In the genomic region with DNA sequence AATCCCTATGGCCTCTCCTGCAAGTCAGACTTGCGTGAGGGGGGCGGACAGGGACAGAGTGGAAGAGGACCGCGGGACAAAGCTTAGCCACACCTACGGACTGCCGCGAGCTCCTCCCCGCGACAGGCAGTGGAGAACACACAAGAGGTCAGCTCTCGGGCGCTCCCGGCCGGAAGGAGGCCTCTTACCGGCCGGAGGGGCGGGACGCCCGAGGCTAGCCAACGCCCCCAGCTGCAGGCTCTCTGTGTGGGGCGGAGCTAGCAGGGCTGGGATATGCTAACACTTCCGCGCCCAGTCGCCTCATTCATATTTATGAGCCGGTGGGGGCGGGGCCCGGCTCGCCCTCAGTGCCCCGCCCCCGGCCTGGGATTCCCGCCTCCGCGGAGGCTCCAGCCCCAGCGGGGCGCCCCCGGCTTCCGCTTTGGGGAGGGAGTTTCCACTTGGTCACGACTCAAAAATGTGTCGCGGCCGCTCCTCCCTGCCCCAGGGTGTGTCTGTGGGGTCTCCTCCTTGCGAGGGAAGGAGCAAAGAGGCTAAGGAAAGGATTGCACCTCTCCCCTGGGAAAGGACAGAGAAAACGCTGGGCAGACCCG, we compare ENCODE assay signal across 8 mouse cellular contexts. TPM values are rescaled to one million over a fixed set of nuclear protein-coding genes. Genes with fewer than 3 reads are reported as not detected.
A peak's percentile ranks its signal among the peaks of the same experiment; 100 is the strongest.
DNase-seq lines count a peak whose midpoint lies in the region; ATAC-seq and TF ChIP-seq lines count a peak whose summit lies in the region.

No protein-coding gene starts in this region.

- H3K4me3 ChIP-seq in E14TG2a.4 (replicated peaks; ENCODE audit: low read length): peak overlapping the region; percentile 78
- peak overlapping the region; percentile 48 for H3K4me3 ChIP-seq in forebrain, embryonic 12.5 days (replicated peaks)
- H3K4me3 ChIP-seq in heart, postnatal 0 days (ENCODE audit: low read depth, low read length): peak overlapping the region; percentile 51
- peak overlapping the region; percentile 69 for H3K4me3 ChIP-seq in liver, embryonic 16.5 days (ENCODE audit: low read depth, low read length)
- H3K4me3 ChIP-seq in neural tube, embryonic 13.5 days: peak overlapping the region; percentile 50
- peak overlapping the region; percentile 73 for H3K4me3 ChIP-seq in testis, adult 2 months (ENCODE audit: control insufficient read depth, low read depth, low read length)

- peak; percentile 43; the same call in 1 of the 2 replicates for TF ChIP-seq EP300 in heart, postnatal 0 days (IDR thresholded peaks at IDR 0.05; ENCODE audit: low read depth)

- peak overlapping the region; percentile 65 for H3K4me2 ChIP-seq in forebrain, embryonic 12.5 days
- H3K4me2 ChIP-seq in heart, postnatal 0 days (ENCODE audit: low read depth, low read length): peak overlapping the region; percentile 70
- H3K4me2 ChIP-seq in liver, embryonic 16.5 days (ENCODE audit: low read depth, low read length): peak overlapping the region; percentile 96
- H3K4me2 ChIP-seq in neural tube, embryonic 13.5 days: peak overlapping the region; percentile 66

- 0 out of 2 replicates have a peak, but pooled peaks have one; percentile 31 for TF ChIP-seq POLR2A in testis, adult 2 months (IDR thresholded peaks at IDR 0.05; ENCODE audit: control insufficient read depth, low read depth, low read length)

- H3K36me3 ChIP-seq in E14TG2a.4 (ENCODE audit: insufficient read depth, low read length): peaks cover 12% of the 10 kb centered on the region
- H3K36me3 ChIP-seq in forebrain, embryonic 12.5 days (replicated peaks): peaks cover 6% of the 10 kb centered on the region; the same call in 1 of the 2 replicates
- peaks cover 14% of the 10 kb centered on the region; the same call in 1 of the 2 replicates for H3K36me3 ChIP-seq in heart, postnatal 0 days (replicated peaks; ENCODE audit: control insufficient read depth, insufficient read depth, low read length)
- H3K36me3 ChIP-seq in liver, embryonic 16.5 days (ENCODE audit: control insufficient read depth, insufficient read depth): peaks cover 2% of the 10 kb centered on the region; the same call in 1 of the 2 replicates
- H3K36me3 ChIP-seq in neural tube, embryonic 13.5 days: peaks cover 9% of the 10 kb centered on the region
- no peaks in the 10 kb centered on the region for H3K36me3 ChIP-seq in testis, adult 2 months (ENCODE audit: control insufficient read depth, insufficient read depth, low read length)

- no peak for TF ChIP-seq CTCF in E14TG2a.4 (conservative IDR thresholded peaks at IDR 0.05; ENCODE audit: low read length)
- 0 out of 2 replicates have a peak, but pooled peaks have one; percentile 27 for TF ChIP-seq CTCF in heart, postnatal 0 days (IDR thresholded peaks at IDR 0.05; ENCODE audit: low read depth)
- TF ChIP-seq CTCF in testis, adult 2 months (IDR thresholded peaks at IDR 0.05; ENCODE audit: control insufficient read depth, insufficient read depth, insufficient replicate concordance, low read depth, low read length): no peak

- peak overlapping the region; percentile 84 for H3K27ac ChIP-seq in forebrain, embryonic 12.5 days
- H3K27ac ChIP-seq in heart, postnatal 0 days (ENCODE audit: low read depth): peak overlapping the region; percentile 83
- H3K27ac ChIP-seq in liver, embryonic 16.5 days (ENCODE audit: low read length): peak overlapping the region; percentile 71
- peak overlapping the region; percentile 82 for H3K27ac ChIP-seq in neural tube, embryonic 13.5 days (replicated peaks)
- peak overlapping the region; percentile 25 for H3K27ac ChIP-seq in testis, adult 2 months (ENCODE audit: control insufficient read depth, insufficient read depth, low read depth, low read length)

- DNase-seq in c-Kit-positive CD71-positive TER-119-positive erythroid progenitor cells, embryonic 14.5 days (ENCODE audit: low spot score): peak; percentile 96
- peak; percentile 99 for DNase-seq in heart, postnatal 0 days (ENCODE audit: low spot score)
- peak; percentile 99 for DNase-seq in kidney, postnatal 4 days

- H3K4me1 ChIP-seq in E14TG2a.4 (replicated peaks; ENCODE audit: low read depth, low read length): peaks cover 62% of the 10 kb centered on the region
- H3K4me1 ChIP-seq in forebrain, embryonic 12.5 days: peaks cover 18% of the 10 kb centered on the region
- H3K4me1 ChIP-seq in heart, postnatal 0 days (ENCODE audit: control insufficient read depth, insufficient read depth): peaks cover 15% of the 10 kb centered on the region
- H3K4me1 ChIP-seq in liver, embryonic 16.5 days (ENCODE audit: control insufficient read depth, low read depth, low read length): peaks cover 21% of the 10 kb centered on the region
- peaks cover 16% of the 10 kb centered on the region for H3K4me1 ChIP-seq in neural tube, embryonic 13.5 days (replicated peaks)
- H3K4me1 ChIP-seq in testis, adult 2 months (ENCODE audit: control insufficient read depth, insufficient read depth, low read length): peaks cover 7% of the 10 kb centered on the region

- no peaks in the 10 kb centered on the region for H3K9me3 ChIP-seq in E14TG2a.4 (ENCODE audit: low read length)
- H3K9me3 ChIP-seq in forebrain, embryonic 12.5 days: no peaks in the 10 kb centered on the region
- H3K9me3 ChIP-seq in heart, postnatal 0 days (replicated peaks; ENCODE audit: control insufficient read depth, low read length): no peaks in the 10 kb centered on the region
- H3K9me3 ChIP-seq in liver, embryonic 16.5 days (replicated peaks; ENCODE audit: control insufficient read depth, low read length): no peaks in the 10 kb centered on the region
- H3K9me3 ChIP-seq in neural tube, embryonic 13.5 days: no peaks in the 10 kb centered on the region

- peak; percentile 99 for ATAC-seq in forebrain, embryonic 12.5 days (ENCODE audit: low FRiP score)
- peak; percentile 99 for ATAC-seq in heart, postnatal 0 days (ENCODE audit: insufficient read depth, low read depth)
- peak; percentile 99 for ATAC-seq in liver, embryonic 16.5 days (ENCODE audit: low read depth)
- peak; percentile 97 for ATAC-seq in neural tube, embryonic 13.5 days (ENCODE audit: low read depth)

- H3K27me3 ChIP-seq in E14TG2a.4 (ENCODE audit: insufficient read depth, low read length): no peaks in the 10 kb centered on the region
- H3K27me3 ChIP-seq in forebrain, embryonic 12.5 days: no peaks in the 10 kb centered on the region
- H3K27me3 ChIP-seq in heart, postnatal 0 days (ENCODE audit: control insufficient read depth, insufficient read depth, low read length): no peaks in the 10 kb centered on the region
- no peaks in the 10 kb centered on the region for H3K27me3 ChIP-seq in liver, embryonic 16.5 days (ENCODE audit: control insufficient read depth, insufficient read depth, low read depth, low read length)
- no peaks in the 10 kb centered on the region for H3K27me3 ChIP-seq in neural tube, embryonic 13.5 days
- no peaks in the 10 kb centered on the region for H3K27me3 ChIP-seq in testis, adult 2 months (ENCODE audit: control insufficient read depth, insufficient read depth, low read length)

- peak overlapping the region; percentile 54 for H3K9ac ChIP-seq in forebrain, embryonic 12.5 days
- peak overlapping the region; percentile 57 for H3K9ac ChIP-seq in heart, postnatal 0 days (replicated peaks; ENCODE audit: low read depth, low read length)
- H3K9ac ChIP-seq in liver, embryonic 16.5 days (ENCODE audit: low read depth, low read length): peak overlapping the region; percentile 69
- H3K9ac ChIP-seq in neural tube, embryonic 13.5 days: peak overlapping the region; percentile 70

- under 1% methylated on average over 43 of the region's 43 CpGs for WGBS in forebrain, embryonic 12.5 days
- WGBS in heart, postnatal 0 days: under 1% methylated on average over 41 of the region's 43 CpGs
- under 1% methylated on average over 43 of the region's 43 CpGs for WGBS in liver, embryonic 16.5 days (ENCODE audit: insufficient replicate concordance)
- WGBS in neural tube, embryonic 13.5 days: under 1% methylated on average over 43 of the region's 43 CpGs

RNA-seq across cellular contexts. Expression of gene Glis2, which starts 7.9 kb away (rescaled TPM):
- polyA plus RNA-seq in forebrain, embryonic 12.5 days (2016; fragmentation: Nextera tagmentation; extraction: Ambion mirVana): 22.0 and 26.6 TPM in 2 replicates
- 25.3 and 25.4 TPM in 2 replicates for total RNA-seq in heart, postnatal 0 days (2014; rRNA removed; ENCODE audit: low replicate concordance)
- 11.2 and 11.8 TPM in 2 replicates for polyA plus RNA-seq in heart, postnatal 0 days (2015; fragmentation: Nextera tagmentation; extraction: Ambion mirVana)
- polyA plus RNA-seq in liver, embryonic 16.5 days (2015; fragmentation: Nextera tagmentation; extraction: Ambion mirVana): 2.1 and 2.5 TPM in 2 replicates
- polyA plus RNA-seq in neural tube, embryonic 13.5 days (2015; fragmentation: Nextera tagmentation; extraction: Ambion mirVana): 22.2 and 28.8 TPM in 2 replicates
- polyA plus RNA-seq in testis, adult 2 months (2012; rRNA removed): 3.7 and 4.2 TPM in 2 replicates

RNA-seq across cellular contexts. Expression of gene Tfap4, which starts 27.0 kb away (rescaled TPM):
- polyA plus RNA-seq in forebrain, embryonic 12.5 days (2016; fragmentation: Nextera tagmentation; extraction: Ambion mirVana): 20.9 and 22.6 TPM in 2 replicates
- total RNA-seq in heart, postnatal 0 days (2014; rRNA removed; ENCODE audit: low replicate concordance): 2.6 and 6.3 TPM in 2 replicates
- 2.9 and 3.4 TPM in 2 replicates for polyA plus RNA-seq in heart, postnatal 0 days (2015; fragmentation: Nextera tagmentation; extraction: Ambion mirVana)
- polyA plus RNA-seq in liver, embryonic 16.5 days (2015; fragmentation: Nextera tagmentation; extraction: Ambion mirVana): 4.7 and 4.8 TPM in 2 replicates
- polyA plus RNA-seq in neural tube, embryonic 13.5 days (2015; fragmentation: Nextera tagmentation; extraction: Ambion mirVana): 10.2 TPM in 2 replicates
- 1.9 TPM in 2 replicates for polyA plus RNA-seq in testis, adult 2 months (2012; rRNA removed)

RNA-seq across cellular contexts. Expression of gene Pam16, which starts 38.2 kb away (rescaled TPM):
- polyA plus RNA-seq in forebrain, embryonic 12.5 days (2016; fragmentation: Nextera tagmentation; extraction: Ambion mirVana): 114 TPM in 2 replicates
- 23.9 and 74.9 TPM in 2 replicates for total RNA-seq in heart, postnatal 0 days (2014; rRNA removed; ENCODE audit: low replicate concordance)
- polyA plus RNA-seq in heart, postnatal 0 days (2015; fragmentation: Nextera tagmentation; extraction: Ambion mirVana): 172 and 184 TPM in 2 replicates
- 50.8 and 54.5 TPM in 2 replicates for polyA plus RNA-seq in liver, embryonic 16.5 days (2015; fragmentation: Nextera tagmentation; extraction: Ambion mirVana)
- 152 and 169 TPM in 2 replicates for polyA plus RNA-seq in neural tube, embryonic 13.5 days (2015; fragmentation: Nextera tagmentation; extraction: Ambion mirVana)
- 104 and 114 TPM in 2 replicates for polyA plus RNA-seq in testis, adult 2 months (2012; rRNA removed)

RNA-seq across cellular contexts. Expression of gene Srl, which starts 45.0 kb away (rescaled TPM):
- polyA plus RNA-seq in forebrain, embryonic 12.5 days (2016; fragmentation: Nextera tagmentation; extraction: Ambion mirVana): 27.6 and 30.7 TPM in 2 replicates
- total RNA-seq in heart, postnatal 0 days (2014; rRNA removed; ENCODE audit: low replicate concordance): 910 and 974 TPM in 2 replicates
- polyA plus RNA-seq in heart, postnatal 0 days (2015; fragmentation: Nextera tagmentation; extraction: Ambion mirVana): 346 and 419 TPM in 2 replicates
- polyA plus RNA-seq in liver, embryonic 16.5 days (2015; fragmentation: Nextera tagmentation; extraction: Ambion mirVana): 2.9 and 4.4 TPM in 2 replicates
- polyA plus RNA-seq in neural tube, embryonic 13.5 days (2015; fragmentation: Nextera tagmentation; extraction: Ambion mirVana): 28.9 and 31.8 TPM in 2 replicates
- polyA plus RNA-seq in testis, adult 2 months (2012; rRNA removed): 2.2 and 6.1 TPM in 2 replicates

RNA-seq across cellular contexts. Expression of gene Vasn, which starts 53.1 kb away (rescaled TPM):
- polyA plus RNA-seq in forebrain, embryonic 12.5 days (2016; fragmentation: Nextera tagmentation; extraction: Ambion mirVana): 5.2 and 6.8 TPM in 2 replicates
- 38.7 and 64.8 TPM in 2 replicates for total RNA-seq in heart, postnatal 0 days (2014; rRNA removed; ENCODE audit: low replicate concordance)
- polyA plus RNA-seq in heart, postnatal 0 days (2015; fragmentation: Nextera tagmentation; extraction: Ambion mirVana): 8.1 and 9.3 TPM in 2 replicates
- 2.0 and 3.0 TPM in 2 replicates for polyA plus RNA-seq in liver, embryonic 16.5 days (2015; fragmentation: Nextera tagmentation; extraction: Ambion mirVana)
- polyA plus RNA-seq in neural tube, embryonic 13.5 days (2015; fragmentation: Nextera tagmentation; extraction: Ambion mirVana): 6.7 TPM in 2 replicates
- 13.5 and 15.9 TPM in 2 replicates for polyA plus RNA-seq in testis, adult 2 months (2012; rRNA removed)

Comparison
In these comparisons a context has a peak if more than half of its experiments do, and no peak if none do; other contexts are left out.
1. Peak in every context shown above with its lines: DNase-seq, ATAC-seq, H3K4me3 ChIP-seq and H3K27ac ChIP-seq.
2. H3K27ac ChIP-seq: peak in every context shown above with its lines; median percentile 84 in forebrain, embryonic 12.5 days; 83 in heart, postnatal 0 days; 82 in neural tube, embryonic 13.5 days; 71 in liver, embryonic 16.5 days; 25 in testis, adult 2 months.